In genomic region chr2:156460470-156460869, GRCm38 (mm10) we compare ENCODE assay signal across 9 mouse cellular contexts. TPM values are rescaled to one million over a fixed set of nuclear protein-coding genes. Genes with fewer than 3 reads are reported as not detected.
A peak's percentile ranks its signal among the peaks of the same experiment; 100 is the strongest.
DNase-seq lines count a peak whose midpoint lies in the region; ATAC-seq and TF ChIP-seq lines count a peak whose summit lies in the region.
"Had no signal": no experiment of that assay in that cellular context is flagged by ENCODE, and none has a peak within 500 bp of the region (broad histone marks: within the 10 kb centered on the region; RNA-seq: fewer than 3 reads in every experiment).

No protein-coding gene starts in this region.

- no peak overlapping the region for H3K27ac ChIP-seq in spleen, adult 2 months (ENCODE audit: insufficient read depth, low read length)
- H3K27ac ChIP-seq in forebrain, embryonic 16.5 days (ENCODE audit: low read length), result peak overlapping the region; percentile 30; the same call in 1 of the 2 replicates
- peak overlapping the region; percentile 81 for H3K27ac ChIP-seq in layer of hippocampus, adult 2 months
- H3K27ac ChIP-seq: liver, embryonic 15.5 days had no signal

- H3K36me3 ChIP-seq in spleen, adult 2 months (ENCODE audit: control insufficient read depth, insufficient read depth, low read length), result no peaks in the 10 kb centered on the region
- H3K36me3 ChIP-seq in forebrain, embryonic 16.5 days (ENCODE audit: control insufficient read depth, insufficient read depth), result no peaks in the 10 kb centered on the region
- H3K36me3 ChIP-seq: liver, embryonic 15.5 days had no signal

- H3K9ac ChIP-seq in forebrain, embryonic 16.5 days (replicated peaks; ENCODE audit: low read depth, low read length), result no peak overlapping the region
- H3K9ac ChIP-seq: liver, embryonic 15.5 days had no signal

- H3K27me3 ChIP-seq in spleen, adult 2 months (ENCODE audit: control insufficient read depth, insufficient read depth, low read length), result no peaks in the 10 kb centered on the region
- no peaks in the 10 kb centered on the region for H3K27me3 ChIP-seq in forebrain, embryonic 16.5 days (replicated peaks; ENCODE audit: control insufficient read depth, insufficient read depth, low read length)

- no peak for ATAC-seq in cerebellum, adult (ENCODE audit: insufficient number of reproducible peaks, low FRiP score, low TSS enrichment)
- ATAC-seq in forebrain, embryonic 16.5 days, result no peak
- peak; percentile 34; the same call in 1 of the 2 replicates for ATAC-seq in megakaryocyte progenitor cell, adult 5-6 weeks (replicated peaks; ENCODE audit: poor library complexity)
- no peak for ATAC-seq in activated CD4-positive, CD25-positive, alpha-beta regulatory T cell, adult 4 months

- TF ChIP-seq CTCF in spleen, adult 2 months (IDR thresholded peaks at IDR 0.05; ENCODE audit: extremely low read depth, insufficient read depth, insufficient read length, insufficient replicate concordance), result 0 out of 2 replicates have a peak, but pooled peaks have one; percentile 6
- peak; percentile 76 for TF ChIP-seq CTCF in layer of hippocampus, adult 2 months (conservative IDR thresholded peaks at IDR 0.05)

- no peaks in the 10 kb centered on the region for H3K9me3 ChIP-seq in forebrain, embryonic 16.5 days (ENCODE audit: control insufficient read depth, low read length)
- H3K9me3 ChIP-seq: liver, embryonic 15.5 days had no signal

- H3K4me1 ChIP-seq in spleen, adult 2 months (ENCODE audit: control insufficient read depth, insufficient read depth, insufficient read length), result no peaks in the 10 kb centered on the region
- H3K4me1 ChIP-seq in forebrain, embryonic 16.5 days (replicated peaks; ENCODE audit: control insufficient read depth, insufficient read depth, low read length), result peaks cover 28% of the 10 kb centered on the region

- peak overlapping the region; percentile 22; the same call in 1 of the 2 replicates for H3K4me2 ChIP-seq in forebrain, embryonic 16.5 days (ENCODE audit: low read length)
- H3K4me2 ChIP-seq: liver, embryonic 15.5 days had no signal

- H3K4me3 ChIP-seq in spleen, adult 2 months (ENCODE audit: extremely low read depth, insufficient read depth, insufficient read length), result no peak overlapping the region
- no peak overlapping the region for H3K4me3 ChIP-seq in forebrain, embryonic 16.5 days (replicated peaks; ENCODE audit: low read length)
- peak overlapping the region; percentile 27; the same call in 1 of the 2 replicates for H3K4me3 ChIP-seq in layer of hippocampus, adult 2 months
- H3K4me3 ChIP-seq: liver, embryonic 15.5 days had no signal

- 52% methylated on average over 14 of the region's 14 CpGs for WGBS in spleen, adult 2 months
- 15% methylated on average over 14 of the region's 14 CpGs for WGBS in forebrain, embryonic 16.5 days

- peak; percentile 63 for DNase-seq in cerebellum, adult 11 months
- no peak for DNase-seq in spleen, adult 2 months (ENCODE audit: low read depth in 1 of 2, low spot score in 2 of 2)
- DNase-seq in spleen, postnatal 10 days (ENCODE audit: low spot score in 2 of 2), result no peak
- DNase-seq in layer of hippocampus, adult 2 months (ENCODE audit: low spot score in 2 of 2), result peak; percentile 60 to 72

- TF ChIP-seq POLR2A in spleen, adult 2 months (IDR thresholded peaks at IDR 0.05; ENCODE audit: low read depth, low read length), result no peak

RNA-seq across cellular contexts. Expression of gene Epb41l1, which starts 39.8 kb away (rescaled TPM):
- polyA plus RNA-seq in spleen, adult 2 months (2012; rRNA removed), result 3.2 and 4.4 TPM in 2 replicates
- 10.7 and 15.5 TPM in 2 replicates for polyA plus RNA-seq in forebrain, embryonic 16.5 days (2015; fragmentation: Nextera tagmentation; extraction: Ambion mirVana)
- total RNA-seq in layer of hippocampus, adult 2 months (2021), result 100 to 1,000 TPM; 340 to 347 TPM
- total RNA-seq in megakaryocyte progenitor cell, adult 5-6 weeks (2015), result 0.05 and 0.39 TPM in 2 replicates
- total RNA-seq in megakaryocyte progenitor cell, adult 5-6 weeks (2017), result 0.24 and 2.6 TPM in 2 replicates
- polyA plus RNA-seq in activated CD4-positive, CD25-positive, alpha-beta regulatory T cell, adult 4 months (2017; shearing (Covaris generic)), result under 1 TPM; 0.19 to 0.24 TPM

Comparison
In these comparisons a context has a peak if more than half of its experiments do, and no peak if none do; other contexts are left out.
1. DNase-seq: peak in cerebellum, adult 11 months (single experiment) and layer of hippocampus, adult 2 months (2 of 2); none in spleen, adult 2 months (0 of 2) and spleen, postnatal 10 days (0 of 2).